Mouse (Mus musculus) hindbrain, embryonic 14.5 days (tissue): Measurements from ENCODE around the gene Vmn2r20. TPM values are rescaled to one million over a fixed set of nuclear protein-coding genes. Genes with fewer than 3 reads are reported as not detected.
"Not testable (repeated sequence)": the region's sequence is repeated elsewhere in the genome, so short reads cannot be mapped to it uniquely, and the experiment has no call there.

Experiments used
- ATAC-seq: fragments of 200-750 bp; cut with Nextera tagmentation; 2 replicates; pipeline ENCODE4 v1.8.0; 2017; ENCODE audit warnings: moderate number of reproducible peaks, mild to moderate bottlenecking, moderate TSS enrichment, moderate library complexity; ENCODE audit not compliant: low FRiP score
- DNase-seq: peaks from one replicate; pipeline ENCODE4 v3.0.0-alpha.2; 2015; ENCODE audit warnings: low spot score
- H3K27ac ChIP-seq: fragments of 300-500 bp; sonication (generic); 2 replicates; pipeline ENCODE4 v1.5.1; 2014; ENCODE audit warnings: mild to moderate bottlenecking, moderate library complexity
- H3K27me3 ChIP-seq: fragments of 300-500 bp; sonication (generic); 2 replicates; pipeline ENCODE4 v1.6.1; 2014; ENCODE audit warnings: mild to moderate bottlenecking, low read length, mixed read lengths; ENCODE audit not compliant: control insufficient read depth, insufficient read depth
- H3K36me3 ChIP-seq: fragments of 300-500 bp; sonication (generic); replicated peaks from 2 replicates; pipeline ENCODE4 v1.6.1; 2014; ENCODE audit not compliant: control insufficient read depth, insufficient read depth
- H3K4me1 ChIP-seq: fragments of 300-500 bp; sonication (generic); replicated peaks from 2 replicates; pipeline ENCODE4 v1.6.1; 2014; ENCODE audit warnings: antibody characterized with exemption, low read length, mixed read lengths; ENCODE audit not compliant: control insufficient read depth, insufficient read depth
- H3K4me2 ChIP-seq: fragments of 300-500 bp; sonication (generic); replicated peaks from 2 replicates; pipeline ENCODE4 v1.6.1; 2014; ENCODE audit warnings: mild to moderate bottlenecking, moderate library complexity
- H3K4me3 ChIP-seq: fragments of 300-500 bp; sonication (generic); replicated peaks from 2 replicates; pipeline ENCODE4 v1.5.1; 2014; ENCODE audit warnings: mild to moderate bottlenecking, low read length
- H3K9ac ChIP-seq: fragments of 300-500 bp; sonication (generic); 2 replicates; pipeline ENCODE4 v1.6.1; 2014
- H3K9me3 ChIP-seq: fragments of 300-500 bp; sonication (generic); 2 replicates; pipeline ENCODE4 v1.6.1; 2016; ENCODE audit warnings: low read length; ENCODE audit not compliant: control insufficient read depth
- WGBS: fragments of 180-500 bp; shearing (Covaris S2); extraction: QIAGEN DNeasy Blood & Tissue Kit; methylation state at CpG from one replicate; pipeline ENCODE4 v1.1.7; 2014; 5-methylcytosine and 5-hydroxymethylcytosine counted together
- polyA plus RNA-seq: library from polyadenylated mRNA; unstranded; fragments of >200 nt; fragmentation: Nextera tagmentation; extraction: Ambion mirVana; gene quantifications from 2 replicates; pipeline ENCODE4 v1.2.1, GENCODE M21; 2014

Vmn2r20 gene
- polyA plus RNA-seq: not detected in 2 replicates

DNA sequence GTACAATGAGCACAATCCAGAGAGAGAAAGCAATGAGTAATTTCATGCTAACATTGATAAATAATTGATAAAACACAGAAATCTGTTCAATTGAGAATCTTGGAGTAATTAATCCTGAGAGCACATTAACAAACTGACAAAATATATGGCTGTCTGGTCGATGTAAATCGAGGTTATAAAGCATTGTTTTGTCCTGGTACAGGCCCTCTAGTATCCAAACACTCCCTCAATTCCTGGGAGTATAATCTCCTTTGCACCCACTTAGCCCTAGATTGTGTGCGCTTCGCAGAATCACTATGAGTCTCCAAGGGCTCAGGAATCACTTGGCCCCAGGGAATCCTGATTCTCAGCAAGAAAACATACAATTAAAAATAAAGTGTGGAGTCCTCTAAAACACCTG lies at the start of gene Vmn2r20:
TSS of gene Vmn2r20 (minus strand) at position 101 of the 400 bp plus-strand sequence.
- H3K9me3 ChIP-seq, H3K36me3 ChIP-seq, H3K27me3 ChIP-seq, ATAC-seq, H3K9ac ChIP-seq, H3K27ac ChIP-seq, DNase-seq, H3K4me1 ChIP-seq, H3K4me3 ChIP-seq, H3K4me2 ChIP-seq: not testable (repeated sequence)
- WGBS: no CpG with 5 or more reads among the region's 4 CpGs

DNA sequence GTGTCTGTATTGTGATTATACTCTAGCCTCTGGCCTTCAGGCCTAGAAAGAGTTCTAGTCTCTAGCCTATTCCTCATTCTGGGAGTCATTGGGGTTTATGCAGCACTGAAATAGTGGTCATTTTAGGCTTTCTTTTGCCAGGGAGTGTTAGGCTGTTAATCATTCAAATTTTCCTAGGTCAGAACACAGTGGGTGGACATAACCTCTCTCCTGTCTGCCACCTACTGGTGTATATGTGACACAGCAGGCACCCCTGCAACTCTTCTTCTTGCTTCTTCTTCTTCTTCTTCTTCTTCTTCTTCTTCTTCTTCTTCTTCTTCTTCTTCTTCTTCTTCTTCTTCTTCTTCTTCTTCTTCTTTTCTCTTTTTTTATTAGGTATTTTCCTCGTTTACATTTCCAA lies 6.5 kb upstream of the Vmn2r20 start:
- no CpG with 5 or more reads among the region's 1 CpGs for WGBS
- ATAC-seq, H3K27me3 ChIP-seq, H3K4me1 ChIP-seq, H3K4me2 ChIP-seq, H3K4me3 ChIP-seq, H3K9me3 ChIP-seq, H3K9ac ChIP-seq, H3K36me3 ChIP-seq, H3K27ac ChIP-seq, DNase-seq: not testable (repeated sequence)

DNA sequence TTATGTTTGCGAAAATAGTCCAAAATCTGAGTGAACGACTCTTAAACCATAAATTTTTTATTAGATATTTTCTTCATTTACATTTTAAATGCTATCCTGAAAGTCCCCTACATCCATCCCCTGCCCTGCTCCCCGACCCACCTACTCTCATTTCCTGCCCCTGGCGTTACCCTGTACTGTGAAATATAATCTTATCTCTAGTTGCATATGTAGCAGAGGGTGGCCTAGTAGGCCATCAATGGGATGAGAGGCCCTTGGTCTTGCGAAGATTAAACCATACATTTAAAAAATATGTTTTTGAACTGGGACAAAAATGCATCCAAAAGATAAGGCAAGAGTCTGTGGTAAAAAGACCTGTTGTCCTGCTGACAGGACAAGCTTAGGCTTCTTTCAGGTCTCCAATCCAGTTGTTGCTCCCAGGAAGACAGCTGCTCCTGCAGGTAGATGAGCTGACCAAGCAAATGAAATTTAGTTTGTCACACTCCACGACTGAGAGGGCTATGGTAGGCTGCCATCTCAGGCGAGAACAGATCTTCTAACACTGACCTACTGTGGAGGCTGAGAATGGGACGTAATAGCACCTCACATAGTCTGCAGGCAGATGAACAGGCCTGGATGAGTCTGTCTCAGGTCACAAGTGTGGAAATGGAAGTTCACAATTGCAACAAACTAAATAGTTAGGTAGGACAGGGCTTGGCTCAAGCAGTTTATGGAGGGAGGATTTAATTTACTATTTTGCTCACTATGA lies 10.8 kb downstream of the Vmn2r20 start:
- H3K27ac ChIP-seq, H3K9ac ChIP-seq, H3K36me3 ChIP-seq, H3K9me3 ChIP-seq, H3K27me3 ChIP-seq, DNase-seq, H3K4me2 ChIP-seq, H3K4me1 ChIP-seq, ATAC-seq, H3K4me3 ChIP-seq: not testable (repeated sequence)
- no CpG with 5 or more reads among the region's 8 CpGs for WGBS

DNA sequence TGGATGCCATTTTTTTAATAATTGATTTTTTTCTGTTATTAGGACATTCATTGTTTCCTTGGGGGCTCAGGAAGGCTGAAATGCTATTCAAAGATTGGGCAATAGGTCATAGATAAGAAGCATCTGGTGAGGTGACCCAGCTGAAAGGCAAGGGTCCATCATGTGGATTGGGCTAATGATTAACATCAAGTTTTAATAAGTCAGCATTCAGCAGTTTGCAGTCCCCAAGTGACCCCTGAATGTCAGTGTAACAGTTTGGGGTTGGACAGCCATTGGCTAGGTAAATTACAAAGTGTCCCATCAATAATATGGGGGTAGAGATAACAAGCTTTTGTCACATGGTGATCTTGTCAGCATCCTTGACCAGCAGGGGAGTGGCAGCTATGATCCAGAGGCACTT lies 29.1 kb downstream of the Vmn2r20 start:
- H3K27ac ChIP-seq, DNase-seq, H3K9me3 ChIP-seq, H3K4me2 ChIP-seq, H3K36me3 ChIP-seq, H3K9ac ChIP-seq, H3K27me3 ChIP-seq, ATAC-seq, H3K4me1 ChIP-seq, H3K4me3 ChIP-seq: not testable (repeated sequence)

DNA sequence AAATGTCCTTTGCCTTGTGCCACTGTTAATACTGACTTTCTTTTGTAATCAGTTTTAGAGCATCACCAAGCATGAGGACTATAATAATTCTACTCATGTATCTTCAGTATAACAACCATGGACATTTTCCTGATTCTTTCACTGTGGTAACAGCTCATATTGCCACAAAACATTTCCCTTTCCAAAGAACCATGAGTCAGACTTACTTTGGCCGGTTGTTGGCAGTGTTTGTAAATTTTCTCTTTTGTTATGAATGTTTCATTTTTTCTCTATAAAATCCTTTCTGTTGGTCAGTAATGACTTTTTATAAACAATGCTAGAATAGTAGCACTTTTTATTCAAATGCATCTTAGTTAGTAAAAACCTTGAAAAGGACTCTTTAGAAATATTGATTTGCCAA lies 71.8 kb downstream of the Vmn2r20 start:
- Histone ChIP-seq H3K9ac (no peak overlapping the region), H3K27me3 (no peaks in the 10 kb centered on the region), H3K36me3 (no peaks in the 10 kb centered on the region), H3K4me3 (no peak overlapping the region), H3K9me3 (no peaks in the 10 kb centered on the region), H3K4me1 (no peaks in the 10 kb centered on the region), H3K27ac (no peak overlapping the region), H3K4me2 (no peak overlapping the region)
- no peak for DNase-seq
- 86% methylated on average over 1 of the region's 1 CpGs for WGBS
- no peak for ATAC-seq

DNA sequence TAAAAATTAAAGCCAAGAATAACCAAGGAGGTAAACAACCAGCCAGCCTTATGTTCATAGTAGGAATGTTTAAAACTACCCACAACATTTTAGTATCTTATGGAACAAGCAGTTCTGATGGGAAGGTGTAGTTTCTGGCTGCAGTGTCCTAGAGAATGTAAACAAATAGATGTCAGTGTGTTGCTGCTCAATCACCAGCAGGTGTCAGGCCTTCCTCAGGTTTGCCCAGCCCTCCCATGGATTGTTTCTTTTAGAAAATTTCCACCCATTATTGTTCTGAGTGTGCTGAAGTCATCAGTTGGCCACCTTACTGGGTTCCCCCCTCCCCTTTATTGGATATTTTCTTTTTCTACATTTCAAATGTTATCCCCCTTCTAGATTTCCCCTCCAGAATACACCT lies 77.8 kb downstream of the Vmn2r20 start:
- Histone ChIP-seq H3K27ac (no peak overlapping the region), H3K36me3 (no peaks in the 10 kb centered on the region), H3K4me3 (no peak overlapping the region), H3K4me1 (no peaks in the 10 kb centered on the region), H3K9ac (no peak overlapping the region), H3K4me2 (no peak overlapping the region), H3K9me3 (no peaks in the 10 kb centered on the region), H3K27me3 (no peaks in the 10 kb centered on the region)
- ATAC-seq (peak; percentile 37; the same call in 1 of the 2 replicates), DNase-seq (no peak)

DNA sequence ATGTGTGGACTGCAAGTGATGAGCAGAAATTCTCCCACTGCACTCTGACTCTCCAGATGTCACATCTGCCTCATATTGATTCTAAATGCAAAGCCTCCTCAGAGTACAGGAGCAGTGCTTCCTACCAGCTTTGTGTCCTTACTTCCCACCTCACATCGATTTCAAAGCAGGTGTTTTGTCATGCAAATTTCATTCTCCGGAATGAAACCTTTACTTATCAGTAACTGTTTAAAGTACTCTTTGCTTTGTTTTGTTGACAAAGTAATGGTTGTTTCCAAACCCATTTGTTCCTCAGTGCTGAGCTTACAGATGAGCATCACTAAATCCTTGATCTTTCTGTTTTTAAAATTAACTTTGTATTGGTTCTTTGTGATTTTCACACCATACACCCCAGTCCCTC lies 85.4 kb downstream of the Vmn2r20 start:
- DNase-seq (no peak), ATAC-seq (no peak)
- H3K36me3 ChIP-seq: no peaks in the 10 kb centered on the region
- H3K27me3 ChIP-seq: no peaks in the 10 kb centered on the region
- H3K9me3 ChIP-seq: no peaks in the 10 kb centered on the region
- no peak overlapping the region for H3K9ac ChIP-seq
- 43% methylated on average over 2 of the region's 2 CpGs for WGBS
- no peaks in the 10 kb centered on the region for H3K4me1 ChIP-seq
- H3K27ac ChIP-seq: no peak overlapping the region
- no peak overlapping the region for H3K4me2 ChIP-seq
- no peak overlapping the region for H3K4me3 ChIP-seq

Other genes starting within 250 kb of the Vmn2r20 start
- gene Clec4b2, start 245.2 kb downstream of the Vmn2r20 start, polyA plus RNA-seq: not detected in 2 replicates
- 1.0 and 1.3 TPM in 2 replicates for gene Clec4n, start 188.3 kb downstream of the Vmn2r20 start, polyA plus RNA-seq
- gene Clec4d, start 156.0 kb downstream of the Vmn2r20 start, polyA plus RNA-seq: 0.21 TPM in 1 of 2 replicates, not detected in the other
- 0.12 TPM in 1 of 2 replicates, not detected in the other for gene Clec4e, start 128.2 kb downstream of the Vmn2r20 start, polyA plus RNA-seq
- not detected in 2 replicates for gene Vmn2r19, start 109.8 kb downstream of the Vmn2r20 start, polyA plus RNA-seq
- not detected in 2 replicates for gene Vmn2r21, start 115.3 kb upstream of the Vmn2r20 start, polyA plus RNA-seq
- gene Vmn2r22, start 232.6 kb upstream of the Vmn2r20 start, polyA plus RNA-seq: not detected in 2 replicates